Mouse (Mus musculus) E14TG2a.4 (cell line): ENCODE measurements around the gene Bola2.
A peak's percentile ranks its signal among the peaks of the same experiment; 100 is the strongest.
"Not testable (repeated sequence)": the region's sequence is repeated elsewhere in the genome, so short reads cannot be mapped to it uniquely, and the experiment has no call there.

ENCODE experiments used
- H3K27me3 ChIP-seq: 2 replicates; pipeline ENCODE4 v1.6.1; 2014; ENCODE audit warnings: low read length, control low read depth; ENCODE audit not compliant: insufficient read depth
- H3K36me3 ChIP-seq: 2 replicates; pipeline ENCODE4 v1.6.1; 2014; ENCODE audit warnings: low read length, control low read depth; ENCODE audit not compliant: insufficient read depth
- H3K4me1 ChIP-seq: replicated peaks from 2 replicates; pipeline ENCODE4 v1.6.1; 2014; ENCODE audit warnings: low read depth, low read length, control low read depth
- H3K4me3 ChIP-seq: replicated peaks from 2 replicates; pipeline ENCODE4 v1.5.1; 2014; ENCODE audit warnings: mild to moderate bottlenecking, low read length
- H3K9me3 ChIP-seq: 2 replicates; pipeline ENCODE4 v1.6.1; 2014; ENCODE audit warnings: low read length, control low read depth
- CTCF ChIP-seq: conservative IDR thresholded peaks from 2 replicates; pipeline ENCODE4 v1.5.1; 2014; ENCODE audit warnings: low read length
- NANOG ChIP-seq: IDR thresholded peaks from 2 replicates; pipeline ENCODE4 v1.6.1; 2014; ENCODE audit warnings: borderline replicate concordance, low read length, mixed read lengths
- POU5F1 ChIP-seq: IDR thresholded peaks from 2 replicates; pipeline ENCODE4 v1.6.1; 2014; ENCODE audit warnings: low read length, borderline replicate concordance

The Bola2 gene

GRCm38 (mm10) chr7:126676631-126677220 is 18.5 kb upstream of the Bola2 start:
- Histone ChIP-seq H3K4me1 (peaks cover 14% of the 10 kb centered on the region), H3K4me3 (no peak overlapping the region), H3K27me3 (no peaks in the 10 kb centered on the region), H3K9me3 (no peaks in the 10 kb centered on the region), H3K36me3 (peaks cover 62% of the 10 kb centered on the region)
- TF ChIP-seq CTCF: no peak
- TF ChIP-seq NANOG: no peak
- no peak for TF ChIP-seq POU5F1

- TF ChIP-seq NANOG (no peak), POU5F1 (no peak), CTCF (no peak)
- Histone ChIP-seq H3K36me3 (peaks cover 46% of the 10 kb centered on the region), H3K4me3 (no peak overlapping the region), H3K27me3 (no peaks in the 10 kb centered on the region), H3K9me3 (no peaks in the 10 kb centered on the region), H3K4me1 (peaks cover 10% of the 10 kb centered on the region)
Measured at GRCm38 (mm10) chr7:126678545-126679341, 16.5 kb upstream of the Bola2 start.

- Histone ChIP-seq H3K36me3 (peaks cover 37% of the 10 kb centered on the region), H3K27me3 (no peaks in the 10 kb centered on the region), H3K4me3 (no peak overlapping the region), H3K4me1 (peaks cover 17% of the 10 kb centered on the region), H3K9me3 (no peaks in the 10 kb centered on the region)
- TF ChIP-seq POU5F1 (no peak), CTCF (no peak), NANOG (no peak)
Measured at GRCm38 (mm10) chr7:126679683-126680082, 15.5 kb upstream of the Bola2 start.

GRCm38 (mm10) chr7:126681221-126681620 is 14.0 kb upstream of the Bola2 start:
- peaks cover 17% of the 10 kb centered on the region for H3K4me1 ChIP-seq
- H3K36me3 ChIP-seq: peaks cover 23% of the 10 kb centered on the region
- H3K27me3 ChIP-seq: no peaks in the 10 kb centered on the region
- no peak overlapping the region for H3K4me3 ChIP-seq
- no peaks in the 10 kb centered on the region for H3K9me3 ChIP-seq
- TF ChIP-seq NANOG (no peak), CTCF (no peak), POU5F1 (no peak)

GRCm38 (mm10) chr7:126688156-126688555 is 7.0 kb upstream of the Bola2 start:
- peaks cover 42% of the 10 kb centered on the region for H3K36me3 ChIP-seq
- H3K4me1 ChIP-seq: peaks cover 29% of the 10 kb centered on the region
- not testable (repeated sequence) for H3K9me3 ChIP-seq, H3K4me3 ChIP-seq, H3K27me3 ChIP-seq

- H3K4me1 ChIP-seq: peaks cover 34% of the 10 kb centered on the region
- no peaks in the 10 kb centered on the region for H3K27me3 ChIP-seq
- H3K9me3 ChIP-seq: no peaks in the 10 kb centered on the region
- TF ChIP-seq NANOG (no peak), POU5F1 (no peak), CTCF (no peak)
- H3K4me3 ChIP-seq: no peak overlapping the region
- peaks cover 44% of the 10 kb centered on the region for H3K36me3 ChIP-seq
Measured at GRCm38 (mm10) chr7:126689021-126689420, 6.2 kb upstream of the Bola2 start.

GRCm38 (mm10) chr7:126690737-126691136 is 4.5 kb upstream of the Bola2 start:
- Histone ChIP-seq H3K9me3 (no peaks in the 10 kb centered on the region), H3K27me3 (no peaks in the 10 kb centered on the region), H3K4me1 (peaks cover 34% of the 10 kb centered on the region), H3K36me3 (peaks cover 44% of the 10 kb centered on the region), H3K4me3 (no peak overlapping the region)
- no peak for TF ChIP-seq CTCF
- no peak for TF ChIP-seq NANOG
- TF ChIP-seq POU5F1: no peak

- H3K36me3 ChIP-seq: peaks cover 45% of the 10 kb centered on the region
- TF ChIP-seq POU5F1 (no peak), NANOG (no peak), CTCF (no peak)
- no peaks in the 10 kb centered on the region for H3K27me3 ChIP-seq
- H3K4me1 ChIP-seq: peaks cover 38% of the 10 kb centered on the region
- no peaks in the 10 kb centered on the region for H3K9me3 ChIP-seq
- H3K4me3 ChIP-seq: peak overlapping the region; percentile 66; the same call in 1 of the 2 replicates
Measured at GRCm38 (mm10) chr7:126691676-126692075, 3.5 kb upstream of the Bola2 start.
